Mouse (Mus musculus): ENCODE measurements around the gene Dtnbp1. TPM values are rescaled to one million over a fixed set of nuclear protein-coding genes. Genes with fewer than 3 reads are reported as not detected.
A peak's percentile ranks its signal among the peaks of the same experiment; 100 is the strongest.

Gene Dtnbp1
- total and polyA plus RNA-seq, 2 experiments from 2014 or later = 115 to 139 TPM

- DNase-seq (ENCODE audit: low spot score) = peak; percentile 45
- Histone ChIP-seq H3K4me1 (ENCODE audit: insufficient read depth, low read length) (peaks cover 3% of the 10 kb centered on the region; the same call in 1 of the 2 replicates), H3K4me2 (ENCODE audit: low read depth, low read length, poor library complexity, severe bottlenecking) (no peak overlapping the region), H3K36me3 (ENCODE audit: insufficient read depth, low read length) (0 out of 2 replicates have a peak, but pooled peaks cover 2% of the 10 kb centered on the region), H3K4me3 (ENCODE audit: low read depth, low read length) (no peak overlapping the region), H3K27me3 (ENCODE audit: insufficient read depth, low read length) (no peaks in the 10 kb centered on the region), H3K9ac (replicated peaks; ENCODE audit: low read length, poor library complexity, severe bottlenecking) (no peak overlapping the region), H3K9me3 (ENCODE audit: low read length) (no peaks in the 10 kb centered on the region), H3K27ac (ENCODE audit: low read depth, low read length) (no peak overlapping the region)
- 23% methylated on average over 7 of the region's 7 CpGs for WGBS
- no peak for ATAC-seq (ENCODE audit: low FRiP score)
- TF ChIP-seq CTCF (IDR thresholded peaks at IDR 0.05) = no peak
Measured at GRCm38 (mm10) chr13:44933575-44933974, 68.4 kb downstream of the Dtnbp1 start.

- ATAC-seq (ENCODE audit: low FRiP score) = no peak
- TF ChIP-seq CTCF (IDR thresholded peaks at IDR 0.05) = no peak
- 67% methylated on average over 18 of the region's 18 CpGs for WGBS
- H3K27me3 ChIP-seq (ENCODE audit: insufficient read depth, low read length) = no peaks in the 10 kb centered on the region
- no peak overlapping the region for H3K27ac ChIP-seq (ENCODE audit: low read depth, low read length)
- no peak overlapping the region for H3K4me3 ChIP-seq (ENCODE audit: low read depth, low read length)
- H3K9me3 ChIP-seq (ENCODE audit: low read length) = no peaks in the 10 kb centered on the region
- H3K9ac ChIP-seq (replicated peaks; ENCODE audit: low read length, poor library complexity, severe bottlenecking) = no peak overlapping the region
- H3K4me1 ChIP-seq (ENCODE audit: insufficient read depth, low read length) = peaks cover 3% of the 10 kb centered on the region; the same call in 1 of the 2 replicates
- H3K4me2 ChIP-seq (ENCODE audit: low read depth, low read length, poor library complexity, severe bottlenecking) = peak overlapping the region; percentile 4; the same call in 1 of the 2 replicates
- 0 out of 2 replicates have a peak, but pooled peaks cover 2% of the 10 kb centered on the region for H3K36me3 ChIP-seq (ENCODE audit: insufficient read depth, low read length)
- DNase-seq (ENCODE audit: low spot score) = no peak
Measured at GRCm38 (mm10) chr13:44932307-44933264, 69.4 kb downstream of the Dtnbp1 start.

GRCm38 (mm10) chr13:44926311-44926710 lies 75.6 kb downstream of the Dtnbp1 start:
- 87% methylated on average over 2 of the region's 2 CpGs for WGBS
- no peak overlapping the region for H3K4me2 ChIP-seq (ENCODE audit: low read depth, low read length, poor library complexity, severe bottlenecking)
- ATAC-seq (ENCODE audit: low FRiP score) (no peak), DNase-seq (ENCODE audit: low spot score) (no peak)
- H3K27ac ChIP-seq (ENCODE audit: low read depth, low read length) = no peak overlapping the region
- no peak overlapping the region for H3K9ac ChIP-seq (replicated peaks; ENCODE audit: low read length, poor library complexity, severe bottlenecking)
- no peak overlapping the region for H3K4me3 ChIP-seq (ENCODE audit: low read depth, low read length)
- H3K9me3 ChIP-seq (ENCODE audit: low read length) = no peaks in the 10 kb centered on the region
- no peaks in the 10 kb centered on the region for H3K27me3 ChIP-seq (ENCODE audit: insufficient read depth, low read length)
- no peaks in the 10 kb centered on the region for H3K4me1 ChIP-seq (ENCODE audit: insufficient read depth, low read length)
- TF ChIP-seq CTCF (IDR thresholded peaks at IDR 0.05) = no peak
- H3K36me3 ChIP-seq (ENCODE audit: insufficient read depth, low read length) = peaks cover 30% of the 10 kb centered on the region

GRCm38 (mm10) chr13:44925173-44925572 lies 76.8 kb downstream of the Dtnbp1 start:
- TF ChIP-seq CTCF (IDR thresholded peaks at IDR 0.05) = no peak
- H3K27ac ChIP-seq (ENCODE audit: low read depth, low read length) = no peak overlapping the region
- H3K9ac ChIP-seq (replicated peaks; ENCODE audit: low read length, poor library complexity, severe bottlenecking) = no peak overlapping the region
- ATAC-seq (ENCODE audit: low FRiP score) (no peak), DNase-seq (ENCODE audit: low spot score) (no peak)
- H3K27me3 ChIP-seq (ENCODE audit: insufficient read depth, low read length) = no peaks in the 10 kb centered on the region
- peaks cover 33% of the 10 kb centered on the region for H3K36me3 ChIP-seq (ENCODE audit: insufficient read depth, low read length)
- H3K4me3 ChIP-seq (ENCODE audit: low read depth, low read length) = no peak overlapping the region
- H3K4me1 ChIP-seq (ENCODE audit: insufficient read depth, low read length) = no peaks in the 10 kb centered on the region
- no peak overlapping the region for H3K4me2 ChIP-seq (ENCODE audit: low read depth, low read length, poor library complexity, severe bottlenecking)
- no peaks in the 10 kb centered on the region for H3K9me3 ChIP-seq (ENCODE audit: low read length)
- 100% methylated on average over 2 of the region's 2 CpGs for WGBS

- no peak overlapping the region for H3K9ac ChIP-seq (replicated peaks; ENCODE audit: low read length, poor library complexity, severe bottlenecking)
- WGBS = 89% methylated on average over 3 of the region's 3 CpGs
- no peak overlapping the region for H3K4me2 ChIP-seq (ENCODE audit: low read depth, low read length, poor library complexity, severe bottlenecking)
- H3K4me3 ChIP-seq (ENCODE audit: low read depth, low read length) = no peak overlapping the region
- H3K27me3 ChIP-seq (ENCODE audit: insufficient read depth, low read length) = no peaks in the 10 kb centered on the region
- ATAC-seq (ENCODE audit: low FRiP score) (no peak), DNase-seq (ENCODE audit: low spot score) (no peak)
- no peaks in the 10 kb centered on the region for H3K4me1 ChIP-seq (ENCODE audit: insufficient read depth, low read length)
- no peaks in the 10 kb centered on the region for H3K9me3 ChIP-seq (ENCODE audit: low read length)
- no peak for TF ChIP-seq CTCF (IDR thresholded peaks at IDR 0.05)
- no peak overlapping the region for H3K27ac ChIP-seq (ENCODE audit: low read depth, low read length)
- peaks cover 41% of the 10 kb centered on the region for H3K36me3 ChIP-seq (ENCODE audit: insufficient read depth, low read length)
Measured at GRCm38 (mm10) chr13:44924042-44924441, 77.9 kb downstream of the Dtnbp1 start.

GRCm38 (mm10) chr13:44921721-44922120 lies 80.2 kb downstream of the Dtnbp1 start:
- H3K9me3 ChIP-seq (ENCODE audit: low read length) = no peaks in the 10 kb centered on the region
- no peak for TF ChIP-seq CTCF (IDR thresholded peaks at IDR 0.05)
- H3K4me1 ChIP-seq (ENCODE audit: insufficient read depth, low read length) = no peaks in the 10 kb centered on the region
- ATAC-seq (ENCODE audit: low FRiP score) (no peak), DNase-seq (ENCODE audit: low spot score) (no peak)
- H3K9ac ChIP-seq (replicated peaks; ENCODE audit: low read length, poor library complexity, severe bottlenecking) = no peak overlapping the region
- H3K27me3 ChIP-seq (ENCODE audit: insufficient read depth, low read length) = no peaks in the 10 kb centered on the region
- 98% methylated on average over 5 of the region's 5 CpGs for WGBS
- H3K36me3 ChIP-seq (ENCODE audit: insufficient read depth, low read length) = peaks cover 59% of the 10 kb centered on the region
- H3K27ac ChIP-seq (ENCODE audit: low read depth, low read length) = no peak overlapping the region
- no peak overlapping the region for H3K4me3 ChIP-seq (ENCODE audit: low read depth, low read length)
- no peak overlapping the region for H3K4me2 ChIP-seq (ENCODE audit: low read depth, low read length, poor library complexity, severe bottlenecking)
